Mouse (Mus musculus) CH12.LX (cell line): ENCODE results near the gene Psap. TPM values are rescaled to one million over a fixed set of nuclear protein-coding genes. Genes with fewer than 3 reads are reported as not detected.

Source experiments
- DNase-seq: peaks from one replicate; pipeline ENCODE4 v3.0.0-alpha.2; 2013; ENCODE audit errors: extremely low read depth
- H3K27ac ChIP-seq: 2 replicates; pipeline ENCODE4 v1.5.1; 2012; ENCODE audit warnings: low read depth, mild to moderate bottlenecking, control low read depth, moderate library complexity; ENCODE audit not compliant: insufficient read depth
- H3K27me3 ChIP-seq: replicated peaks from 2 replicates; pipeline ENCODE3; 2012; ENCODE audit warnings: inconsistent platforms
- H3K36me3 ChIP-seq, 2 experiments: replicated peaks in 1 of 2; 2 replicates each; pipeline versions ENCODE3 to v1.6.1; 2012; ENCODE audit warnings: inconsistent platforms in 1 of 2, low read length in 1 of 2, mild to moderate bottlenecking in 1 of 2, mixed read lengths in 1 of 2, moderate library complexity in 1 of 2; ENCODE audit not compliant: control insufficient read depth in 1 of 2, insufficient read depth in 1 of 2
- H3K4me1 ChIP-seq, 2 experiments: 2 replicates each; pipeline ENCODE4 v1.6.1; 2012; ENCODE audit warnings: inconsistent platforms in 1 of 2, moderate library complexity in 1 of 2; ENCODE audit not compliant: insufficient read depth in 2 of 2, control insufficient read depth in 1 of 2
- H3K4me2 ChIP-seq: 2 replicates; pipeline ENCODE4 v1.6.1; 2012; ENCODE audit warnings: low read depth, mild to moderate bottlenecking, control low read depth; ENCODE audit not compliant: poor library complexity, insufficient read depth, severe bottlenecking
- H3K4me3 ChIP-seq, 3 experiments: fragments of 150-350 bp in 1 of 3; sonication (generic) in 1 of 3; replicated peaks in 1 of 3; 2 replicates each; pipeline versions ENCODE3 to v1.5.1; 2011 to 2012; ENCODE audit warnings: low read depth in 2 of 3, low read length in 2 of 3, mild to moderate bottlenecking in 2 of 3, moderate library complexity in 2 of 3, control low read depth in 1 of 3, improper control_type of control experiment in 1 of 3, inconsistent platforms in 1 of 3, mixed read lengths in 1 of 3; ENCODE audit not compliant: poor library complexity in 1 of 3
- H3K79me2 ChIP-seq: replicated peaks from 2 replicates; pipeline ENCODE4 v1.6.1; 2012; ENCODE audit warnings: mild to moderate bottlenecking, moderate library complexity; ENCODE audit not compliant: control insufficient read depth, poor library complexity, insufficient read depth, severe bottlenecking; ENCODE audit errors: extremely low read depth
- H3K9ac ChIP-seq: 2 replicates; pipeline ENCODE4 v1.6.1; 2012; ENCODE audit warnings: low read depth, mild to moderate bottlenecking, control low read depth, moderate library complexity; ENCODE audit not compliant: insufficient read depth
- H3K9me3 ChIP-seq: replicated peaks from 2 replicates; pipeline ENCODE3; 2012; ENCODE audit warnings: low read length, inconsistent platforms, mixed read lengths
- BHLHE40 ChIP-seq: IDR thresholded peaks from 2 replicates; pipeline ENCODE4 v1.6.1; 2011; ENCODE audit warnings: mild to moderate bottlenecking, low read depth, low read length, improper control_type of control experiment
- CHD1 ChIP-seq: IDR thresholded peaks from 2 replicates; pipeline ENCODE4 v1.6.1; 2012; ENCODE audit warnings: low read depth, low read length, improper control_type of control experiment, inconsistent platforms
- ELF1 ChIP-seq: IDR thresholded peaks from 2 replicates; pipeline ENCODE4 v1.6.1; 2014; ENCODE audit warnings: low read depth, mild to moderate bottlenecking, inconsistent platforms, low read length, improper control_type of control experiment
- ETS1 ChIP-seq: conservative IDR thresholded peaks from 2 replicates; pipeline ENCODE4 v1.6.1; 2012; ENCODE audit warnings: low read depth, mild to moderate bottlenecking, inconsistent platforms, low read length, improper control_type of control experiment, moderate library complexity
- GABPA ChIP-seq: IDR thresholded peaks from 2 replicates; pipeline ENCODE4 v1.6.1; 2012; ENCODE audit warnings: low read depth, low read length, improper control_type of control experiment, inconsistent platforms; ENCODE audit not compliant: insufficient replicate concordance
- HCFC1 ChIP-seq: IDR thresholded peaks from 2 replicates; pipeline ENCODE4 v1.6.1; 2012; ENCODE audit warnings: low read depth, mild to moderate bottlenecking, inconsistent platforms, low read length, improper control_type of control experiment
- KAT2A ChIP-seq: IDR thresholded peaks from 2 replicates; pipeline ENCODE4 v1.6.1; 2012; ENCODE audit warnings: low read length, improper control_type of control experiment, inconsistent platforms; ENCODE audit not compliant: insufficient replicate concordance
- MAFK ChIP-seq: IDR thresholded peaks from 2 replicates; pipeline ENCODE4 v1.6.1; 2011; ENCODE audit warnings: low read length, improper control_type of control experiment; ENCODE audit not compliant: insufficient replicate concordance
- MAZ ChIP-seq: IDR thresholded peaks from 2 replicates; pipeline ENCODE4 v1.6.1; 2012; ENCODE audit warnings: low read depth, mild to moderate bottlenecking, inconsistent platforms, low read length, improper control_type of control experiment, moderate library complexity
- MEF2A ChIP-seq: IDR thresholded peaks from 2 replicates; pipeline ENCODE4 v1.6.1; 2014; ENCODE audit warnings: low read depth, mild to moderate bottlenecking, inconsistent platforms, low read length, improper control_type of control experiment, borderline replicate concordance
- MXI1 ChIP-seq: IDR thresholded peaks from 2 replicates; pipeline ENCODE4 v1.6.1; 2011; ENCODE audit warnings: mild to moderate bottlenecking, low read depth, low read length, improper control_type of control experiment
- MYC ChIP-seq: IDR thresholded peaks from 2 replicates; pipeline ENCODE4 v1.6.1; 2011; ENCODE audit warnings: low read depth, mild to moderate bottlenecking, improper control_type of control experiment, low read length
- NELFE ChIP-seq: IDR thresholded peaks from 2 replicates; pipeline ENCODE4 v1.6.1; 2011; ENCODE audit warnings: low read depth, low read length, improper control_type of control experiment
- POLR2AphosphoS2 ChIP-seq: IDR thresholded peaks from 2 replicates; pipeline ENCODE4 v1.6.1; 2011; ENCODE audit warnings: low read depth, low read length, improper control_type of control experiment
- RAD21 ChIP-seq: IDR thresholded peaks from 2 replicates; pipeline ENCODE4 v1.6.1; 2011; ENCODE audit warnings: low read depth, mild to moderate bottlenecking, low read length, improper control_type of control experiment, moderate library complexity
- SMC3 ChIP-seq: IDR thresholded peaks from 2 replicates; pipeline ENCODE4 v1.6.1; 2011; ENCODE audit warnings: low read depth, low read length, improper control_type of control experiment
- TBP ChIP-seq: conservative IDR thresholded peaks from 2 replicates; pipeline ENCODE4 v1.6.1; 2011; ENCODE audit warnings: low read depth, low read length, improper control_type of control experiment
- USF1 ChIP-seq: IDR thresholded peaks from 2 replicates; pipeline ENCODE4 v1.6.1; 2014; ENCODE audit warnings: low read depth, mild to moderate bottlenecking, inconsistent platforms, low read length, improper control_type of control experiment
- USF2 ChIP-seq: conservative IDR thresholded peaks from 2 replicates; pipeline ENCODE4 v1.6.1; 2011; ENCODE audit warnings: low read depth, low read length, improper control_type of control experiment
- ZC3H11A ChIP-seq: IDR thresholded peaks from 2 replicates; pipeline ENCODE4 v1.6.1; 2012; ENCODE audit warnings: low read depth, mild to moderate bottlenecking, inconsistent platforms, low read length, improper control_type of control experiment
- ZMIZ1 ChIP-seq: IDR thresholded peaks from 2 replicates; pipeline ENCODE4 v1.6.1; 2012; ENCODE audit warnings: low read depth, mild to moderate bottlenecking, inconsistent platforms, low read length, improper control_type of control experiment
- dilution Hi-C: fragments of 300-500 bp; cut with MboI; formaldehyde crosslinking; loops from 2 replicates; pipeline ENCODE4 v1.14.3; 2020; ENCODE audit warnings: low sequenced_read_pairs; ENCODE audit not compliant: extremely low pct_unique_long_range_greater_than_20kb, extremely low pct_ligation_motif_present
- in situ Hi-C: fragments of 300-500 bp; cut with MboI; formaldehyde crosslinking; loops from 3 replicates; pipeline ENCODE4 v1.14.3; 2019; ENCODE audit warnings: low sequenced_read_pairs, low pct_ligation_motif_present, low pct_unique_long_range_greater_than_20kb, mixed read lengths
- polyA plus RNA-seq: library from polyadenylated mRNA; unstranded; fragments of >175 nt; gene quantifications from 2 replicates; pipeline ENCODE4 v1.2.1, GENCODE M21; 2012; ENCODE audit warnings: low read depth; ENCODE audit not compliant: insufficient read length
- total RNA-seq, 2 experiments: library from RNA; depleted of rRNA; stranded (reverse); fragments of 300-350 nt in 1 of 2; fragments of >200 nt in 1 of 2; gene quantifications; 2 replicates each; pipeline ENCODE4 v1.2.3; 2012 to 2014

Gene Psap
- total and polyA plus RNA-seq, 3 experiments, result 223 to 470 (median 300) TPM

DNA sequence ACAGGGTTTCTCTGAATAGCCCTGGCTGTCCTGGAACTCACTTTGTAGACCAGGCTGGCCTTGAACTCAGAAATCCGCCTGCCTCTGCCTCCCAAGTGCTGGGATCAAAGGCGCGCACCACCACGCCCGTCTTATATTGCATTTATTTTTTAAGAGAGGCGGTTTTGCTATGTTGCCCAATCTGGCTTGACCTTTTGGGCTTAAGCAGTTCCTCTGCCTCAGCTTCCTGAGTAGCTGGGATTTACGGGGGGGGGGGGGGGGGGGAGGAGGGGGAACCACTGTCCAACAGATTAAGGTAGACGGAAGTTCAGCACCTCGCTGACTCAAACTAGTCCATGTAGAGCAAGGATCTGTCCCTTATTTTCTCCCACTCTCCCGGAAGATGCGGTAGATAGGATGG is 8.7 kb upstream of the Psap start:
- Histone ChIP-seq H3K36me3 (no peaks in the 10 kb centered on the region), H3K4me1 (peaks cover 5 to 22% of the 10 kb centered on the region in 2 experiments), H3K27ac (no peak overlapping the region), H3K4me3 (no peak overlapping the region), H3K9ac (no peak overlapping the region), H3K9me3 (no peaks in the 10 kb centered on the region), H3K79me2 (no peaks in the 10 kb centered on the region), H3K4me2 (no peak overlapping the region), H3K27me3 (no peaks in the 10 kb centered on the region)
- no peak for DNase-seq
- TF ChIP-seq MAFK, result no peak
- TF ChIP-seq HCFC1, result no peak
- TF ChIP-seq MEF2A, result no peak
- TF ChIP-seq MAZ, result no peak
- TF ChIP-seq POLR2AphosphoS2, result no peak
- TF ChIP-seq ZMIZ1, result no peak
- no peak for TF ChIP-seq ELF1
- TF ChIP-seq TBP, result no peak
- TF ChIP-seq CHD1, result no peak
- no peak for TF ChIP-seq BHLHE40
- no peak for TF ChIP-seq ETS1
- no peak for TF ChIP-seq USF1
- no peak for TF ChIP-seq GABPA
- TF ChIP-seq RAD21, result no peak
- TF ChIP-seq ZC3H11A, result no peak
- no peak for TF ChIP-seq USF2
- dilution Hi-C loops, result no loop called here
- in situ Hi-C loops, result no loop called here

- Histone ChIP-seq H3K79me2 (no peaks in the 10 kb centered on the region), H3K36me3 (no peaks in the 10 kb centered on the region), H3K9ac (no peak overlapping the region), H3K27me3 (no peaks in the 10 kb centered on the region), H3K27ac (no peak overlapping the region), H3K9me3 (no peaks in the 10 kb centered on the region), H3K4me1 (peaks cover 7 to 23% of the 10 kb centered on the region in 2 experiments), H3K4me2 (no peak overlapping the region), H3K4me3 (no peak overlapping the region)
- dilution Hi-C loops, result no loop called here
- TF ChIP-seq NELFE (no peak), GABPA (no peak), RAD21 (no peak), KAT2A (no peak), USF1 (no peak), ETS1 (no peak), SMC3 (no peak), TBP (no peak), MYC (no peak), CHD1 (no peak), MAFK (no peak), MXI1 (no peak), HCFC1 (no peak), POLR2AphosphoS2 (no peak), BHLHE40 (no peak), MEF2A (no peak)
- DNase-seq, result no peak
- in situ Hi-C loops, result no loop called here
Measured at GRCm38 (mm10) chr10:60269141-60270064, 8.0 kb upstream of the Psap start.
